Mouse (Mus musculus) ovary, adult 10 weeks (tissue): ENCODE data around the gene Gbgt1. TPM values are rescaled to one million over a fixed set of nuclear protein-coding genes. Genes with fewer than 3 reads are reported as not detected.

Source experiments
- polyA plus RNA-seq: library from polyadenylated mRNA; stranded (reverse); fragments of 350-450 nt; fragmentation: Illumina TruSeq; extraction: RNeasy Lipid Tissue Mini Kit (QIAGEN cat#74804); gene quantifications from one replicate; pipeline ENCODE4 v1.2.3, GENCODE M21; 2014

Gene Gbgt1
- polyA plus RNA-seq: not detected

DNA sequence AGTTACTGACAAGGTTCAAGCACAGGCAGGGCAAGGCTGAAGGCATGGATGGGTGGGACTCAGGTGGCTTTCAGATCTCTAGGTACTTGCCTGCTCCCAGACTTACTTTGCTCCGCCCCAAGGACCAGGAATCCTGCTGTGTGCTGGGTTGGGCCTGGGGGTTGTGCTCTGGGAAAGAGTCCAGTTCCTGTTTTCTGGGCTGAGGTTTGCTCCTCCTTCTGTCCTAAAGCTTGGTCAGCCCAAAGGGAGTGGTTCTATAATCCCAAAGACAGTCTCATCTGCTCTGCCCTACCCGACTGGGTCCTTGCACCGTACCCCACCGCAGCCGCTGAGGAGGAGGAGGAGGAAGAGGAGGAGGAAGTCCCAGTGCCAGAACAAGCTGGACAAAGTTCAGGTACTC lies at the start of gene Gbgt1:
Gene Gbgt1 (plus strand): TSS at position 221 of the 400 bp plus-strand sequence.

DNA sequence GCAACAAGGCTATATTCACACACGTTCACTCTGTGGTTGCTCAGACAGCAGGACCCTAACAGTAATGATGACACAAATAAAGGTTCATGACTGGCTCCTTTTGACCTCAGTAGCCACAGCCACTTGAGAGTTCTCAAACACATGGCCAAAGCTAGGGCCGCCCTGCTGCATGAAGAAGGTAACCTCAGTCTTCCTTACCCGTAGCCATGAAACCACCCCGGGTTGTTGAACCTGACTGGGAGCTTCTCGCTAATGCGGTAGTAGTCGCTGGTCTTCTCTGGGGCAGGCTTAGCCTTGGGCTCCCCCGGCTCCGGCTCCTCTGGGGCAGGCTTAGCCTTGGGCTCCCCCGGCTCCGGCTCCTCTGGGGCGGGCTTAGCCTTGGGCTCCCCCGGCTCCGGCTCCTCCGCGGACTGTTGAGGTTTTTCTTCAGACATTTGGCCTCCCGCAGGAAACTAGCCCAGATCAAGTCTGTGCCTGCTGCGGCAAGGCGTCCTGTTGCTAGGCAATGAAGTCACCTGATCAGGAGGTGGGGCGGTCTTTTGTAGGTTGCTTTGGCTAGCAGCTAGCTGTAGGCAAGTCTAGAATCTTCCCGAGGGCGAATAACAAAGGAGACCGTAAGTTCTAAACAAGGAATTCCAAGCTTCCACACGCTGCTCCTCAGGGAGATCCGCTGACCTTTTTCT lies 30.7 kb upstream of the Gbgt1 start, which contains the start of gene 1700007K13Rik:
Gene 1700007K13Rik (minus strand): TSS at position 497 of the 683 bp plus-strand sequence.

DNA sequence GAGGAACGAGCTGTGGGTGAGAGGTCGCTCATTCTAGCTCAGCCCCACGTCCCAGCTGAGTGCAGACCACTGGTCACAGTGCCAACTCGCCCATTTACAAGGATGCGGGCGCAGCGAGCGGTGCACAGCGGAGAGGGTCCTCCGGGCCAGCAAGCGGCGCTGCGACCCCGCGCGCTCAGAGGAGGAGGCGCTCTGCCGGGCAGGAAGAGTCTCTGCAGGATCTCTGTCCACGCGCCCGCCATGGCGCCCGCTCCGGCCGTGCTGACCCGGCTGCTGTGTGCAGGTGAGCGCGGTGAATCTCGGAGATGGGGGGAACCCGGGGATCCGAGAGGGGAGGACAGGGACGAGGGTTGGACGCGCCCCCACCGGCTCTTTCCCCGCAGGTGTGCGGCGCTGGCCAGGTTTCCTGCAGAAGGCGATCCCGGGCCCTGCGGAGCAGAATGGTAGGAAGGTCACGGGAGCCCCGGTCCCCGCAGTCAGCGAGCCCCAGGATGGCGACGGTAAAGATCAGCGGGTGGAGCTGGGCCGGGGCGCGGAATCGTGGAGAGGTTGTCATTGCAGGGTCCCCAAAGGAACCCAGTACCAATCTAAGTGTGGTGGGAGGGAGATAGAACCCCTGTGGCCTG lies 28.7 kb upstream of the Gbgt1 start, which contains the start of gene Mrps2:
Gene Mrps2 (plus strand): TSS at position 207 of the 626 bp plus-strand sequence.

DNA sequence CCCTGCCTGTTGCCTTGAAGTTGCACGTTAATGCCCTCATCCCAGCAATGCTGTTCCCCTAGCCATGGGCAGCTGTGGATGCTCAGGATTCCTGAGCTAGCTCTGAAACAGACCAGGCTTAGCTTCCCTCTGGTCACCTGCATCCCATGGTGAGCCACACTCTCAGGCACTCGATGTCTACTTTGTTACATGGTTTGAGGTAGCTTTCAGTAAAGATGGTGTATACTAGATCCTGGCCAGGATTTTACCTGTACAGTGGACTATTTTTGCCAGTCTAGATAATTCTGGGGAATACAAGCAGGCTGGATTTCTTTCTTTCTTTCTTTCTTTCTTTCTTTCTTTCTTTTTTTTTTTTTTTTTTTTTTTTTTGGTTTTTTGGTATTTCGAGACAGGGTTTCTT lies 9.1 kb downstream of the Gbgt1 start, which contains the start of gene Gm10134:
Gene Gm10134 (plus strand): TSS at position 301 of the 400 bp plus-strand sequence.

DNA sequence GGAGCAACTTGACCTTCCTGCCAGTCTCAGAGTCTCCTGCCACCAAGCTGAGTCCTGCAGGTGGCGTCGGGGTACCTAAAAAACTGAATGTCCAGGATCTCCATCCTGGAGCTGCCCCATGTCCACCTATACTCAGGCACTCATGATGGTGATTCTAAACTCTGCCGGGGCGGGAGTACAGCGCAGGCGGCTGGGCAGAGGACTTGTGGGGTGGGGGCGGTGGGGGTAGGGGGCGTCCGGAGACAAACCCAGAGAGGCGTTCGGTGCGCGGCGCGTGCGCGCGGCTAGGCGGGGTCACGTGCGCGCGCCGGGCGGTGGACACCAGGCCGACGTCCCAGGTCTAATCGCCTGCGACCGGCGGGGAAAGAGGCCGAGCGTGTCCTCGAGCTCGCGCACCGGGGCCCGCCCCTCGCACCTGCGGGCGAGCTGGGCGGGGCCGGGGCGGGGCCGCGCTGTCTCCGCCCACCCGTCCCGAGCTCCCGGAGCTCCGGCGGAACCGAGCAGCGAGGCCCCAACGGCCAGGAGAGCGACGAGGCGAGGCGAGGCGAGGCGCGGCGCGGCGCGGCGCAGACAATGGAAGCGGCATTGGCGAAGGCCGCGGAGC lies 16.2 kb downstream of the Gbgt1 start, which contains the start of gene Ralgds:
Gene Ralgds (plus strand): TSS at position 328 of the 604 bp plus-strand sequence.

Other genes with a start within 250 kb of the Gbgt1 start
- 4.8 TPM for gene Ppp1r26, start 50.1 kb upstream of the Gbgt1 start, polyA plus RNA-seq
- 18.3 TPM for gene 1700007K13Rik, start 30.6 kb upstream of the Gbgt1 start, polyA plus RNA-seq
- 85.0 TPM for gene Mrps2, start 28.8 kb upstream of the Gbgt1 start, polyA plus RNA-seq
- not detected for gene Gm10134, start 9.2 kb downstream of the Gbgt1 start, polyA plus RNA-seq
- gene Ralgds, start 16.2 kb downstream of the Gbgt1 start, polyA plus RNA-seq: 5.4 TPM
- not detected for gene Cel, start 66.5 kb downstream of the Gbgt1 start, polyA plus RNA-seq
- gene Gtf3c5, start 86.9 kb downstream of the Gbgt1 start, polyA plus RNA-seq: 3.3 TPM
- not detected for gene Gfi1b, start 125.1 kb downstream of the Gbgt1 start, polyA plus RNA-seq
- 9.6 TPM for gene Tsc1, start 144.3 kb downstream of the Gbgt1 start, polyA plus RNA-seq
- gene Spaca9, start 202.8 kb downstream of the Gbgt1 start, polyA plus RNA-seq: not detected
- 0.48 TPM for gene Ak8, start 203.3 kb downstream of the Gbgt1 start, polyA plus RNA-seq